Mouse (Mus musculus): ENCODE measurements at regions not wholly inside any gene's neighbourhood (a gene's known extent, or its start where the extent isn't known, plus 50 kb on each side); places are given as distances from the start of the nearest gene placed in this dataset.

GRCm38 (mm10) chr4:54282934-54283333, 457.1 kb downstream of the Tmem38b start:
- TF ChIP-seq CTCF (IDR thresholded peaks at IDR 0.05), result no peak
- intact Hi-C loops (cut with DNase I), result no loop called here
- Histone ChIP-seq H3K4me3 (peak overlapping the region; percentile 48), H3K27ac (peak overlapping the region; percentile 77)
- peak; percentile 59 for DNase-seq

GRCm38 (mm10) chr4:54313804-54314203, 488.0 kb downstream of the Tmem38b start:
- peak; percentile 32; the same call in 1 of the 2 replicates for TF ChIP-seq CTCF (IDR thresholded peaks at IDR 0.05)
- no peak overlapping the region for H3K27ac ChIP-seq
- no peak overlapping the region for H3K4me3 ChIP-seq
- no peak for DNase-seq
- intact Hi-C loops (cut with DNase I), result loop anchor here (10.0 kb wide), 1 partner anchor 921 kb away; no protein-coding TSS in a partner anchor

DNA sequence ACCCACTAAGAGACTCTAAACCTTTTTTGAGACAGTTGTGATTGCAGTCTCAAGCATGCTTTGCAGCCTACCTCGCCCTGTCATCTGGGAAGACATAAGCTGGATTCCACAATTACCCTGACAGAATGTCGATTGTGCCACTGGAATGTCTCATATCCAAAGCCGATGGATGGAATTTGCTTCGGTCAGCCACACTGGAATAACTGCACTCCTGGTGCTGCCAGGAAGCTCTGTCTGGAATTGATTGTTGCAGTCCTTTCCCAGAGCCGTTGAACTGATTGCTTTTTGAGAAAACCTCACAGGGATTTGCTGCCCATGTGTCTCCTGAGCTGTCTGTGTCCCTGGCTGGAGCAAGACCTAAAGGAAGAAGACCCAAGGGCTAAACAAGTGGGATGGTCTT, 499.0 kb downstream of the Tmem38b start:
- DNase-seq, result peak; percentile 24
- no peak overlapping the region for H3K4me3 ChIP-seq
- intact Hi-C loops (cut with DNase I), result loop anchor here (10.0 kb wide), 1 partner anchor 390 kb away; no protein-coding TSS in a partner anchor
- no peak for TF ChIP-seq CTCF (IDR thresholded peaks at IDR 0.05)
- peak overlapping the region; percentile 66 for H3K27ac ChIP-seq

DNA sequence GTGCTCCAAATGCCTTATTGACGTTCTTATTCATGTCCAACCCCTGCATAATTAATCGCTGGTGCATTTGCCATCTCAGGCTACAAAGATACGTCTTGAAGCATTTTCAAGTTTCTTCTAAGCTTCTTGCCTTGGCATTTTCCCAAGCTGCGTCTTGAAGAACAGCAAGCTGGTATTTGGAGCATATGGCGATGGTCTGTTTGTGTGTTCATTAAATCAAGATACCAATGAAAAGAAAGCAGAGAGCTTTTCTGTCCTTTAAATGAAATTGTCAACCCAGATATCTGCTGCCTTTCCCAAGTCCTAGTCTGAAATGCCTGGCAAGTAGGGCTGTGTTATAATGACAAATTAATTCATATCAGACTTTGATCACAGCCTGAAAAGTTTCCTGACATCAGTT, 502.4 kb downstream of the Tmem38b start:
- Histone ChIP-seq H3K4me3 (no peak overlapping the region), H3K27ac (no peak overlapping the region)
- TF ChIP-seq CTCF (IDR thresholded peaks at IDR 0.05), result no peak
- intact Hi-C loops (cut with DNase I), result loop anchor here (10.0 kb wide), 1 partner anchor 393 kb away; no protein-coding TSS in a partner anchor
- no peak for DNase-seq

GRCm38 (mm10) chr4:54328711-54329427, 503.0 kb downstream of the Tmem38b start:
- Histone ChIP-seq H3K4me3 (peak overlapping the region; percentile 31), H3K27ac (no peak overlapping the region; the same call in 1 of the 2 replicates)
- peak; percentile 31 for DNase-seq
- intact Hi-C loops (cut with DNase I), result loop anchor here (10.0 kb wide), 1 partner anchor 394 kb away; no protein-coding TSS in a partner anchor
- TF ChIP-seq CTCF (IDR thresholded peaks at IDR 0.05), result peak; percentile 55

- H3K4me3 ChIP-seq, result no peak overlapping the region
- DNase-seq, result no peak
- intact Hi-C loops (cut with DNase I), result loop anchor here (10.0 kb wide), 1 partner anchor 614 kb away; the partner anchor contains the start of gene Zfp462
- TF ChIP-seq CTCF (IDR thresholded peaks at IDR 0.05), result no peak
- no peak overlapping the region for H3K27ac ChIP-seq
Observed at GRCm38 (mm10) chr4:54330686-54331085, 504.8 kb downstream of the Tmem38b start.

- TF ChIP-seq CTCF (IDR thresholded peaks at IDR 0.05), result no peak
- Histone ChIP-seq H3K4me3 (peak overlapping the region; percentile 23; the same call in 1 of the 2 replicates), H3K27ac (peak overlapping the region; percentile 24; the same call in 1 of the 2 replicates)
- DNase-seq, result no peak
- intact Hi-C loops (cut with DNase I), result loop anchor here (10.0 kb wide), 1 partner anchor 613 kb away; the partner anchor contains the start of gene Zfp462
Observed at GRCm38 (mm10) chr4:54331588-54332211, 505.9 kb downstream of the Tmem38b start.

DNA sequence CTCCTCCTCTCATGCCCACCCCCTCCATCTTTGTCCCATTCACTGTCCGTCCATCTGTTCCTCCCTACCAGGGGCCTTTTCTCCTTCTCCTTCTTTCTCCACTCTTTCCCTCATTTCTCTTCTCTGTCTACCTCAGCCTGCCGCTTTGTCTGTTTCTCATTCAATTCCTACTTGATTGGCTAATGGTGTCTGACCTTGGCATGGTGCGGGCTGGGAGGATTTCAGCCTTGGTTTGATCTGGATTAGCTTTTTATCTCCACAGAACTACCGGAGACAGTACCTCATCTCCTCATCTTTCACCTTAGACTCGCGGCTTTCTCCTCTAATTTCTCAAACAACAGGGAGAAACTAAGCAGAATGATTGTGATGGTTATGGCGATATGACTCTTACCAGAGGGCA, 506.4 kb downstream of the Tmem38b start:
- peak overlapping the region; percentile 24; the same call in 1 of the 2 replicates for H3K27ac ChIP-seq
- no peak overlapping the region for H3K4me3 ChIP-seq
- TF ChIP-seq CTCF (IDR thresholded peaks at IDR 0.05), result no peak
- intact Hi-C loops (cut with DNase I), result loop anchor here (10.0 kb wide), 1 partner anchor 613 kb away; the partner anchor contains the start of gene Zfp462
- DNase-seq, result no peak

DNA sequence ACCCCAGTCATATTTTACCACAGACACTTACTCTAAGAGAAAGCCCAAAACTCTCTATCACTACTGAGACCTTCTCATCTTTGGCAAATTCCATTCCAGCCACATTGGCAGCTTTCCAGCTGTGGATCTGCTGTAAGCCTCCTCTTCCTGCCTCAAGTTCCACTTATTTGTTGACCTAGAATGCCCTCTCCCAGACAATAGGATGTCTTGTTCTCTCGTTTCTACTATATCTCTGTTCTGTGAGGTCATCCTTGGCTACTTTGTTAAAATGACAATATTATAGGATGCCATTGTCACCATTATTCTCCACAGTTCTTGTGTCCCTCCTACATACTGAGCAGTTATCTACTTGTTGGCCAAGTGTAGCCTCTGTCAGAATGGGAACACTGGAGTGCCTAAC, 512.7 kb downstream of the Tmem38b start:
- intact Hi-C loops (cut with DNase I), result loop anchor here (10.0 kb wide), 1 partner anchor 606 kb away; the partner anchor contains the start of gene Zfp462

DNA sequence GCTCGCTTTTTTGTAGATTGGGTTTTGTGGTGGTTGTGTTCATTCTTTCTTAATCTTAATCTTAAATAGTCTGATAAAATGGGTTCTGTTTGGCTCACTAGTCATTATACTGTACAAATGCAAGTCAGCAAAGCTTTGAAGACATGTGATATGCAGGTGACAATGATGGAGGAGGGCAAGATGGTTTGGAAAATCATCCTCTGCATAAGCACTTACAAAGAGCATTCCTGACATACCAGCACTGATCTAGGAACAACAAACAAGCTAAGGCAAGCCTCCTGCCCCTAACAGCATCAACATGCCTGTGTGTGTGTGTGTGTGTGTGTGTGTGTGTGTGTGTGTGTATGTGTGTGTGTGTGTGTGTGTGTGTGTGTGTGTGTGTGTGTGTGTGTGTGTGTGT, 514.3 kb downstream of the Tmem38b start:
- intact Hi-C loops (cut with DNase I), result no loop called here
- DNase-seq, result no peak
- Histone ChIP-seq H3K4me3 (no peak overlapping the region), H3K27ac (no peak overlapping the region)
- TF ChIP-seq CTCF (IDR thresholded peaks at IDR 0.05), result no peak

More for the DNA sequence above, 512.7 kb downstream of the Tmem38b start:
- Histone ChIP-seq H3K27ac (no peak overlapping the region), H3K4me3 (no peak overlapping the region)
- no peak for TF ChIP-seq CTCF (IDR thresholded peaks at IDR 0.05)
- no peak for DNase-seq

DNA sequence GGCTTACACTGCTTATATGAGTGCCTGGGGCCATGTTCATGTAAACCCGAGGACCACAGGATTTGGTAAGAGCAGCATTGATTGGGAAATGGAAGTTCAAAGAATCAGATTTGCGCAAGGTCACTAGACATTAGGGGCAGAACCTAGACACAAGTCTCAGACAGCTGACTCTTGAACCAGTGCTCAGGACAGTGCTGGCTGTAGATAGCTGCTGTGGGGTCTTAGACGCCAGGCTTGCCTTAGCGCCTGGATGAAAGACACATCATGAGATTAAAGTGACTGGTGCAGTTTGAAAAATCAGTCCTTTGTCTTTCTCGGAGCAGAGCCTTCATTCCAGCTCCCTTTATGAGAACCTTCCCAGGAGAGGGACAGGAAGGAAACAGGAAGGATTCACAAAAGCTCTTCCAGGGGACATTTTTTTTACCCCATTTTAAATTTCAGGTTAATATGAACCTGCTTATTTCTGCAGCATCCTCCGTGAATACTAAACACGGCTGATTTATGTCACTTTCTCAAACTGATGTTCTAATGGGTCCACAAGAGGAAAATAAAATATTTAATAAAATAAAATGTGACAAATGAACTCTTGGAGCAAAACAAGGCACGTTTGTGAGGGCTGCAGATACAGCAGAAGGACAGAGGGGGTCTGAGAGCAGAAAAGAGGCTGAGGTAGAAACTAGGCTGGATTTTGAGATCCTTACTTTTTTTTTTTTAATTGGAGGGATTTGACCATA, 528.0 kb downstream of the Tmem38b start:
- no peak for DNase-seq
- TF ChIP-seq CTCF (IDR thresholded peaks at IDR 0.05), result no peak
- H3K4me3 ChIP-seq, result no peak overlapping the region
- intact Hi-C loops (cut with DNase I), result no loop called here
- H3K27ac ChIP-seq, result no peak overlapping the region

GRCm38 (mm10) chr4:54354391-54354726, 528.5 kb downstream of the Tmem38b start:
- intact Hi-C loops (cut with DNase I), result no loop called here
- Histone ChIP-seq H3K27ac (no peak overlapping the region), H3K4me3 (no peak overlapping the region)
- DNase-seq, result no peak
- TF ChIP-seq CTCF (IDR thresholded peaks at IDR 0.05), result no peak
